Mouse (Mus musculus) spleen, postnatal 0 days (tissue): ENCODE measurements around the gene Olfr1360. TPM values are rescaled to one million over a fixed set of nuclear protein-coding genes. Genes with fewer than 3 reads are reported as not detected.

Source experiments
- polyA plus RNA-seq: library from polyadenylated mRNA; unstranded; fragments of >200 nt; fragmentation: Nextera tagmentation; extraction: Ambion mirVana; gene quantifications from 2 replicates; pipeline ENCODE4 v1.2.1, GENCODE M21; 2015

Olfr1360 gene
- polyA plus RNA-seq, result not detected in 2 replicates

DNA sequence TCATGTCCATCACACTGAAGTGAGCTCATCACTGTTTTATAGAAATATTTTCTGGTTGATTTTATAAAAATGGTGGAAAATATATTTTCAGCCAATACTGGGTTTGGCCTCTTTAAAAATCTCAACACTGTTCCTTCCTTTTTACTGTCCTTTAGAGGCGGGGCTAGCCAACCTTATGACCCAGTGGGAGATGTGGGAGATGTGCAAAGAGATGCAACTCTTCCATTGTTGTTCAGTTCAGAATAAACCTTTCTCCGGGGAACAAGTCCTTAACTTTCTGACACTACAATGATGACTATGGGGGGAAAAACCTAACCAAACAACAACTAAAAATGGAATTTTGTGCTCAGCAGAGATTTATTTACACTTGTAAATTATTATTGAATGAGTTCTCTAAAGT is at the start of gene Olfr1360:
Gene Olfr1360 (minus strand): TSS at position 101 of the 400 bp plus-strand sequence.

DNA sequence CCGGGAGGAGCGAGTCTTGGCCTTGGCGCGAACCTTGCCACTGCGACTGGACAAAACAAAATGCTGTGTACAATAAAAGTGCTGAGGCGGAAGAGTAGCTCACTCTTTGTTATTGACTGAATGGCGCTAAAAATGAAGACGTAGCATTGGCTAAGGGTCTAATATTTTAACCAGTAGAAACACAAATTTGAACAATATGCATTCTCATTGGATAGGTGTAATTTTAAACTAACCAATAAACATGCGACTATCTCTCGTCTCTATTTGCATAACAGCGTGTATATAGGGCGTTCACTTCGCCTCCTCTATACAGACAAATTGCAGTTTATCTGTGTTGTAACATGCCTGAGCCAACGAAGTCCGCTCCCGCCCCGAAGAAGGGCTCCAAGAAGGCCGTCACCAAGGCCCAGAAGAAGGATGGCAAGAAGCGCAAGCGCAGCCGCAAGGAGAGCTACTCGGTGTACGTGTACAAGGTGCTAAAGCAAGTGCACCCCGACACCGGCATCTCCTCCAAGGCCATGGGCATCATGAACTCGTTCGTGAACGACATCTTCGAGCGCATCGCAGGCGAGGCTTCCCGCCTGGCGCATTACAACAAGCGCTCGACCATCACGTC is 44.7 kb upstream of the Olfr1360 start, which contains the start of gene Hist1h2bm:
Gene Hist1h2bm (plus strand): TSS at position 288 of the 616 bp plus-strand sequence.

DNA sequence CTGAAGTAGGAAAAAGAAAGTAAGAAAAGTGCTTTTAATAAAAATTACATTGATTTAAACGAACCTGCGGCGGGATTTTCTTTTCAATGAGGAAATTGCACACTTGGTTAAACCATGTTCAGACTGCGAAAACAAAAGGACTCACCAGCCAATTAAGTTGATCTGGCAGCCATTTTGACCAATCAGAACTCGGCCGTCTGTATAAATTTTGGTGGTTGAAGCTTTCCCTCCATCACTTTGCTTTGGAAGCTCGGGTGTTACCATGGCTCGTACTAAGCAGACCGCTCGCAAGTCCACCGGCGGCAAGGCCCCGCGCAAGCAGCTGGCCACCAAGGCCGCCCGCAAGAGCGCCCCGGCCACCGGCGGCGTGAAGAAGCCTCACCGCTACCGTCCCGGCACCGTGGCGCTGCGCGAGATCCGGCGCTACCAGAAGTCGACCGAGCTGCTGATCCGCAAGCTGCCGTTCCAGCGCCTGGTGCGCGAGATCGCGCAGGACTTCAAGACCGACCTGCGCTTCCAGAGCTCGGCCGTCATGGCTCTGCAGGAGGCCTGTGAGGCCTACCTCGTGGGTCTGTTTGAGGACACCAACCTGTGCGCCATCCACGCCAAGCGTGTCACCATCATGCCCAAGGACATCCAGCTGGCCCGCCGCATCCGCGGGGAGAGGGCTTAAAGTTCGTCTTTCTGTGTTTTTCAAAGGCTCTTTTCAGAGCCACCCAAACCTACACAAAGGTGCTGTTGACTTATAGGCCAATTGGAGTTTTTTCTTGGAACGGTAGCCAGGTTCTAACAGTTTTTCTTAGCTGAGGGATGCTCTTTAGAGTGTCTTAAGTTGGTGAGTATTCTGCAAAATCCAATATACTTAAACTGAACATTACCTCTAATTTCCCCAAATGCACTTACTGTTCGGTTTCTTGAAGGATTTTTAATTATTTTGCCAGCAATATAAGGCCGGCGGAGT is 40.5 kb upstream of the Olfr1360 start, which contains the start of gene Hist1h3h:
Gene Hist1h3h (plus strand): TSS at position 263 of the 961 bp plus-strand sequence.

DNA sequence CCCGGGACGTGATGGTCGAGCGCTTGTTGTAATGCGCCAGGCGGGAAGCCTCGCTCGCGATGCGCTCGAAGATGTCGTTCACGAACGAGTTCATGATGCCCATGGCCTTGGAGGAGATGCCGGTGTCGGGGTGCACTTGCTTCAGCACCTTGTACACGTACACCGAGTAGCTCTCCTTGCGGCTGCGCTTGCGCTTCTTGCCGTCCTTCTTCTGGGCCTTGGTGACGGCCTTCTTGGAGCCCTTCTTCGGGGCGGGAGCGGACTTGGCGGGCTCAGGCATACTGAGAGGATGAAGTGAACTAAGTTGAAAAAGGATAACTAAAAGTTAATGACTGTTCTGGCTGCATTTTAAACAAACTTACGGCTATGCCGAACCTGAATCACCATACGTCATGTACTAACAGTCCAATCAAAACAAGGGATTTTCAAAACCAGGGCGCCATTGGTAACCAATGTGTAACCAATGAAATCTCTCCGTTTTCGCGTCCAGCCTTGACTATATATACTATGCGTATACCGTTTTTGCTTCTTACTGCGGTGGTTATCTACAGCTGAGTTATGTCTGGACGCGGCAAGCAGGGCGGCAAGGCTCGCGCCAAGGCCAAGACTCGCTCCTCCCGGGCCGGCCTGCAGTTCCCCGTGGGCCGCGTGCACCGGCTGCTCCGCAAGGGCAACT is 38.8 kb upstream of the Olfr1360 start, which contains the start of the genes Hist1h2bl and Hist1h2ai:
Gene Hist1h2bl (minus strand): TSS at position 280 of the 676 bp plus-strand sequence.
Gene Hist1h2ai (plus strand): TSS at position 559 of the 676 bp plus-strand sequence.

DNA sequence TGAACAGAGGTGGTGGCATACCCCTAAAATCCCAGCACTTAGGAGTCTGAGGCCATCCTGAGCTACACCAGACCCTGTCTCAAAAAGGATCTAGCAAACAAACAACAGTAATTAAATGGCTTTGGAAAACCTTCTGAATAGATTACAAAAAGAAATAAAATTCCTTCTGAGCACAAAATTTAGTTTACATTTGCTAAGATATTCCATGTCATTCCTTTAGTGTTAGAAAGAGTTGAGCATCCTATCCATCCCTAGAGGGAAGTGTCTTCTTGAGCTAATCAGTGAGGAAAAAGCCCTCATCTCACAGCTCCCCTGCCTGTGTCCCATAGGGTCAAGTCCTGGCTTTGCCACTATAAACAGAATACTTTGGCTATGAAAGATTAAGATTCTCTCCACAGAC is 20.6 kb upstream of the Olfr1360 start, which contains the start of gene Olfr1359:
Gene Olfr1359 (plus strand): TSS at position 301 of the 400 bp plus-strand sequence.

DNA sequence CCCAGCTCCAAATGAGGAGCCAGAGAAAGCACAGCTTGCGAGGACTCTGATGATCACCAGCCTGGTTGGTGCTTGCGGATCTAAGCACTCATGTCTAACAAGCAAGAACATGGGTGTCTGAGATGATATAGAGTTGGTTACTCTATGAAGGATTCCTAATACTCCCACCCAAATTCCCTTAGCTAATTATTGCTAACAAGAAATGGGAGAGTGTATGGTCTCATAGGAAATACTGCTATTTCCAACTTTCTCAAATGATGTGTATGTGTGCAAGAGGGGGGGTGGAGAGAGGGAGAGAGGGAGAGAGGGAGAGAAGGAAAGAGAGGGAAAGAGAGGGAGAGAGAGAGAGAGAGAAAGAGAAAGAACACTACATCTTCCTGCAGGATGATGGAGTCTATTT is 13.9 kb downstream of the Olfr1360 start, which contains the start of gene Olfr1361:
Gene Olfr1361 (minus strand): TSS at position 101 of the 400 bp plus-strand sequence.

DNA sequence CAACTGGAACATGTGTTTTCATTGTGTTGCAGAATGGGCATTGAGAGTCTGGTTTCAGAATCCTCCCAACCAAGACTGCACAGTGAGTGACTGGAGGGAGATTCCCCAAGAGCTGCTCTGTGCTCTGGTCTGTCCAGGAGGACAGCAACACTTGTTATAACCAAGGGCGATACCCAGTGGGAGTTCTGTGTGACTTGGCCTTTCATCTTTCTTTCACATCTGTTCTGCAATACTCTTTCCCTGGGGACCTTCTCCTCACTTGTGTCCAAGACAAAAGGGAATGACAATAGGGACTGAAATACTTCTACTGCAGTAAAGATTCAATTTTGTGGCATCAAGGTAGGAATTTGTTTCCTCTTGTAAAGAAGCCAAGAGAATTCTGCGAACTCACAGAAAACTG is 34.8 kb downstream of the Olfr1360 start, which contains the start of gene Olfr11:
Gene Olfr11 (minus strand): TSS at position 101 of the 400 bp plus-strand sequence.

Other genes with a start within 250 kb of the Olfr1360 start
- gene Pgbd1, start 236.3 kb downstream of the Olfr1360 start, polyA plus RNA-seq, result 0.99 and 1.4 TPM in 2 replicates
- gene Zscan26, start 223.7 kb downstream of the Olfr1360 start, polyA plus RNA-seq, result 10.8 and 14.9 TPM in 2 replicates
- 1.5 and 2.1 TPM in 2 replicates for gene Nkapl, start 208.9 kb downstream of the Olfr1360 start, polyA plus RNA-seq
- gene Zkscan4, start 198.5 kb downstream of the Olfr1360 start, polyA plus RNA-seq, result 0.96 and 1.4 TPM in 2 replicates
- not detected in 2 replicates for gene Gm10065, start 198.0 kb downstream of the Olfr1360 start, polyA plus RNA-seq
- 1.0 and 1.2 TPM in 2 replicates for gene AK157302, start 182.2 kb downstream of the Olfr1360 start, polyA plus RNA-seq
- gene Gm11273, start 176.0 kb downstream of the Olfr1360 start, polyA plus RNA-seq, result 6.8 and 8.6 TPM in 2 replicates
- gene Zkscan8, start 146.3 kb downstream of the Olfr1360 start, polyA plus RNA-seq, result 1.9 and 2.4 TPM in 2 replicates
- 0.06 TPM in 1 of 2 replicates, not detected in the other for gene Olfr1366, start 134.6 kb downstream of the Olfr1360 start, polyA plus RNA-seq
- 0.07 TPM in 1 of 2 replicates, not detected in the other for gene Olfr1535, start 117.5 kb downstream of the Olfr1360 start, polyA plus RNA-seq
- not detected in 2 replicates for gene Olfr1364, start 95.6 kb downstream of the Olfr1360 start, polyA plus RNA-seq
- not detected in 2 replicates for gene Olfr1362, start 63.4 kb downstream of the Olfr1360 start, polyA plus RNA-seq
- not detected in 2 replicates for gene Olfr11, start 34.9 kb downstream of the Olfr1360 start, polyA plus RNA-seq
- gene Olfr1361, start 14.0 kb downstream of the Olfr1360 start, polyA plus RNA-seq, result not detected in 2 replicates
- not detected in 2 replicates for gene Olfr1359, start 20.7 kb upstream of the Olfr1360 start, polyA plus RNA-seq
- gene Hist1h2bl, start 38.7 kb upstream of the Olfr1360 start, polyA plus RNA-seq, result 4.7 and 5.7 TPM in 2 replicates
- 57.8 and 92.8 TPM in 2 replicates for gene Hist1h2ai, start 39.0 kb upstream of the Olfr1360 start, polyA plus RNA-seq
- 33.5 and 37.1 TPM in 2 replicates for gene Hist1h3h, start 40.3 kb upstream of the Olfr1360 start, polyA plus RNA-seq
- gene Hist1h2bm, start 44.6 kb upstream of the Olfr1360 start, polyA plus RNA-seq, result 7.3 and 10.3 TPM in 2 replicates
- 0.62 and 0.67 TPM in 2 replicates for gene Hist1h4j, start 57.7 kb upstream of the Olfr1360 start, polyA plus RNA-seq
- gene Hist1h4k, start 73.1 kb upstream of the Olfr1360 start, polyA plus RNA-seq, result 14.9 and 17.9 TPM in 2 replicates
- 201 and 221 TPM in 2 replicates for gene Hist1h2ak, start 76.4 kb upstream of the Olfr1360 start, polyA plus RNA-seq
- 32.0 and 36.8 TPM in 2 replicates for gene Hist1h2bn, start 76.7 kb upstream of the Olfr1360 start, polyA plus RNA-seq
- gene Hist1h1b, start 103.2 kb upstream of the Olfr1360 start, polyA plus RNA-seq, result 52.6 and 68.3 TPM in 2 replicates
- gene Hist1h3i, start 106.0 kb upstream of the Olfr1360 start, polyA plus RNA-seq, result 233 and 297 TPM in 2 replicates
- gene Hist1h2an, start 109.8 kb upstream of the Olfr1360 start, polyA plus RNA-seq, result 27.1 and 37.7 TPM in 2 replicates
- gene Hist1h2bp, start 110.1 kb upstream of the Olfr1360 start, polyA plus RNA-seq, result 4.5 and 7.4 TPM in 2 replicates
- gene Hist1h2bq, start 132.8 kb upstream of the Olfr1360 start, polyA plus RNA-seq, result 43.0 and 51.7 TPM in 2 replicates
- not detected in 2 replicates for gene Hist1h2ao, start 133.1 kb upstream of the Olfr1360 start, polyA plus RNA-seq
- gene Hist1h4m, start 134.3 kb upstream of the Olfr1360 start, polyA plus RNA-seq, result not detected in 2 replicates
- 24.4 and 26.3 TPM in 2 replicates for gene Hist1h4n, start 154.8 kb upstream of the Olfr1360 start, polyA plus RNA-seq
- 7,403 and 9,418 TPM in 2 replicates for gene Hist1h2ap, start 156.1 kb upstream of the Olfr1360 start, polyA plus RNA-seq
- 45.1 and 54.8 TPM in 2 replicates for gene Hist1h2br, start 156.3 kb upstream of the Olfr1360 start, polyA plus RNA-seq